Mouse (Mus musculus) CD4-positive naive resting alpha-beta T cell, adult 57 days (primary cell): ENCODE measurements around the gene Olfr108. TPM values are rescaled to one million over a fixed set of nuclear protein-coding genes. Genes with fewer than 3 reads are reported as not detected.

Experiments used
- total RNA-seq: library from RNA; stranded (reverse); gene quantifications from one replicate; pipeline ENCODE4 v1.2.4, GENCODE M21; 2023

Olfr108 gene
- not detected for total RNA-seq

DNA sequence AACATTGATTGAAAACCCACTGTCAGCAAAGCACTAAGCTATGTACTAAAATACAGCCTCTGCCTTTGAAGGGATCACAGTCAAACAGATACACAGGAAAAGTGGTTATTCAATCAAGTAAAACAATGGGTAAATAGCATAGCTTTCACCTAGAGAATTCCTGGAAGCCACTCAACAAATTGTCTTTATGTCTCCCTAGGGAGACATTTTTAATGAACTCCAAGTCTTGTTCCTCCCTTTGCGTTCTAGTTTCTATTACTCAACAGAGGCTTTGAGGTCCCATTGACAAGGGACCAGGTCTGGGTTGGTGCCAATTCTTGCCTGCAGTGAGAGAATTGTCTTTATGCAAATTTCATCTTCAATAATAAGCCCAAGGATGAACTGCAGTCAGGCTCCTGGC, at the start of gene Olfr108:
Gene Olfr108, plus strand, starts transcription at position 301 of the 400 bp plus-strand sequence.

DNA sequence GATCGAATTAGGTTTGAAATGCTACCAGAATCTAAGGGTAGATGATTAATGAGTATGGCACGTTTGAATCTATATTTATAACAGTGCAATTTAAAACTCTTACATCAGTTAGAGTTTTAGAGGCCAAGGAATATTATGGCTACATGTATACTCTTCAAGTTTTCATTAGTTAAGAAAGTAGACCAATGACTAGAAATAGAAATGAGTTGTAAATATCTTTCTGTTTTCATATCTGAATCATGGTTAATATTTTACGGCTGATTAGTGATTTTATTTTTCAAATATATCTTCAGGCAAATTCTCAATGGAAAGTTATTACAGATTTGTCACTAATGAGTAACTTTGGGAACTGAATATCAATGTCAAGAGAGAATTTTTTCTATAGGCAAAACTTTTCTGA, 46.4 kb upstream of the Olfr108 start, which contains the start of gene Olfr107:
Gene Olfr107, plus strand, starts transcription at position 301 of the 400 bp plus-strand sequence.

DNA sequence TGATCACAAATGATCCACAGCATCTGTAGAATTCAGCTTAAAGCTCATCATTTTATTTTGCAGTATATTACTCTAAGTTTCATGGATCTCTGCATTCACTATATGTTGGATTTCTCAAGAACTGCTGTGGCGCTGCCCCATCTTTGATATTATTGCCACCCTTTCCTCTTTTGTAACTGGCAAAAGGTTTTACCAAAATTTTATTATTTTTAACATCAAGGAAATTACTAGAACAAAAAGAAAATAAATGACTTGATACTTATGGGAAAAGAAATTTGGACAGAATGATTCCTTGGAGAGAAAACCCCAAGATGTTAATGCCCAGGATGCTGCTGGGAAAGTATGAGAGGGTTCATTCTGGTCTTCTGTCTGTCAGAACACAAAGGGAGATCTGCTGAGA, 13.3 kb downstream of the Olfr108 start, which contains the start of gene Olfr109:
Gene Olfr109, plus strand, starts transcription at position 301 of the 400 bp plus-strand sequence.

DNA sequence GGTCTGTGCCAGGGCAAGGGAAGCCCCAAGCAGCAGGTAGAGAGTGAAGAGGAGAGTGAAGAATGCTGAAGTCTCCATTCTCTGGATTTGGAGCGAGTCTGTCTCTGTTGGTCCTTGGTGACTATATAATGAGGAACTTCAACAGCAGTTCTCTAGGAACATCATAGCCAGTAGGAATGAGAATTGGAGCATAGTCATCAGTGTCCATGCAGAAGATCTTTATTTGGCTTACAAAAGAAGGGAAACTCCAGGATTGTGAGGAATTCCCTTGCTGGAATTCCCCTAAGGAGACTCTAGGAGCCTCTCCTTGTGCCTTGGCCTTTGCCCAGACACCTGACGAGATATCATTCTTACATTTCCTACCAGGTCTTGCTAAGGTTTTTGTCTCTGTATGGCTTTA, 38.2 kb downstream of the Olfr108 start, which contains the start of gene H2-M2:
Gene H2-M2, minus strand, starts transcription at position 101 of the 400 bp plus-strand sequence.

DNA sequence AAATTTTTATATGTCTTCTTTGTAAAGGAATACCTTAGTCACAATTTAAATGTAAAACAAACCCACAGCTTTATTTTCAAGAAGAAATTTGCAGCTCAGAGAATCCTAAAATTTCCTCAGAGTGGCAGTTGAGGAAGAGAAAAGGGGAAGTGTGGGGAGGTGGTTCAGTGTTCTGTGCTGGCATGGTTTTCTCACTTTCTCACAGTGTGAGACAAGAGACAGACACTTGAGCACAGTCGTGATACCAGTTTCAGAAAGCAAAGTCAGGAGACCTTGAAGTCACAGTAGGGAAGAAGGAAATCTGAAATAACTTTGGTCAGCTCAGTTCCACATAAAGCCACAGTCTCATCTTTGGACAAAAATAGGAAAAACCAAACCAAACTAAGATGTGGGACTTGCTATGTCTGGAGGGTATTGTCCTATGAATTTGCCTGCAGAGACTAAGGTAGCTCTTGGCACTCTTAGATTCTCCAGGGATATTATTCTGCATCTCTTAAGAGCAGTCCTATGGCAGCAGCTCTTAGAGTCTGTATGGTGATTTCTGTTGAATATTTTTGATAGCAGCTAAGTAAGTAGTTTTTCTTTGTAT, 46.7 kb downstream of the Olfr108 start, which contains the start of gene Olfr110:
Gene Olfr110, plus strand, starts transcription at position 539 of the 589 bp plus-strand sequence.

Other genes starting within 250 kb of the Olfr108 start
- not detected for gene Olfr94, start 244.5 kb upstream of the Olfr108 start, total RNA-seq
- not detected for gene Olfr95, start 232.4 kb upstream of the Olfr108 start, total RNA-seq
- not detected for gene Olfr96, start 225.3 kb upstream of the Olfr108 start, total RNA-seq
- gene Olfr97, start 208.2 kb upstream of the Olfr108 start, total RNA-seq = not detected
- not detected for gene Olfr98, start 181.7 kb upstream of the Olfr108 start, total RNA-seq
- 28.4 TPM for gene H2-M3, start 175.3 kb upstream of the Olfr108 start, total RNA-seq
- gene Olfr99, start 162.0 kb upstream of the Olfr108 start, total RNA-seq = not detected
- not detected for gene Olfr101, start 141.2 kb upstream of the Olfr108 start, total RNA-seq
- gene Olfr102, start 128.4 kb upstream of the Olfr108 start, total RNA-seq = not detected
- not detected for gene Olfr103, start 105.8 kb upstream of the Olfr108 start, total RNA-seq
- not detected for gene Olfr104-ps, start 85.9 kb upstream of the Olfr108 start, total RNA-seq
- gene Olfr105-ps, start 66.4 kb upstream of the Olfr108 start, total RNA-seq = not detected
- gene Olfr106-ps, start 55.1 kb upstream of the Olfr108 start, total RNA-seq = not detected
- gene Olfr107, start 46.3 kb upstream of the Olfr108 start, total RNA-seq = not detected
- not detected for gene Olfr109, start 13.4 kb downstream of the Olfr108 start, total RNA-seq
- gene H2-M2, start 38.1 kb downstream of the Olfr108 start, total RNA-seq = not detected
- gene Olfr110, start 47.0 kb downstream of the Olfr108 start, total RNA-seq = not detected
- not detected for gene Olfr111, start 62.5 kb downstream of the Olfr108 start, total RNA-seq
- not detected for gene Olfr112, start 124.0 kb downstream of the Olfr108 start, total RNA-seq
- not detected for gene Olfr113, start 132.2 kb downstream of the Olfr108 start, total RNA-seq
- gene Olfr114, start 147.3 kb downstream of the Olfr108 start, total RNA-seq = not detected
- not detected for gene Olfr115, start 181.6 kb downstream of the Olfr108 start, total RNA-seq
- not detected for gene Olfr116, start 181.7 kb downstream of the Olfr108 start, total RNA-seq
- not detected for gene Olfr117, start 218.3 kb downstream of the Olfr108 start, total RNA-seq
- gene Olfr118, start 221.5 kb downstream of the Olfr108 start, total RNA-seq = not detected